Mouse (Mus musculus): ENCODE measurements around the gene Chl1.

- no peak for TF ChIP-seq POLR2A (IDR thresholded peaks at IDR 0.05; ENCODE audit: borderline replicate concordance, extremely low read depth, low read depth, low read length)
- no peak for TF ChIP-seq CTCF (IDR thresholded peaks at IDR 0.05; ENCODE audit: insufficient read depth, low read length)
Measured at GRCm38 (mm10) chr6:103514346-103514745, 4.0 kb downstream of the Chl1 start.
